Mouse (Mus musculus): ENCODE data around the gene Myocos.

Myocos gene

DNA sequence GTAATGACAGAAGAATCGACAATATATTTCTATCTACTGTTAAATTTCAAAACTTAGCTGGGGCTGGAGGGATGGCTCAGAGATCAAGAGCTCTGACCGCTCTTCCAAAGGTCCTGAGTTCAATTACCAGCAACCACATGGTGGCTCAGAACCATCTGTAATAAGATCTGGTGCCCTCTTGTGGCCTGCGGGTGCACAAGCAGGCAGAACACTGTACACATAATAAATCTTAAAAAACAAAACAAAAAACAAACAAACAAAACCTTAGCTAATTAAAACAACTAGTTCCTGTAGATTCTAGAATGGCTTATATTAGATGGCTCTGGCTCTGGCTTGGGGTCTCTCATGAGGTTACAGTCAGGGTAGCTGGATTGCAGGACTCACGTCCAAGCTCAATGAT, 37.5 kb downstream of the Myocos start:
- DNase-seq (ENCODE audit: extremely low spot score, low read depth, low spot score) = no peak

DNA sequence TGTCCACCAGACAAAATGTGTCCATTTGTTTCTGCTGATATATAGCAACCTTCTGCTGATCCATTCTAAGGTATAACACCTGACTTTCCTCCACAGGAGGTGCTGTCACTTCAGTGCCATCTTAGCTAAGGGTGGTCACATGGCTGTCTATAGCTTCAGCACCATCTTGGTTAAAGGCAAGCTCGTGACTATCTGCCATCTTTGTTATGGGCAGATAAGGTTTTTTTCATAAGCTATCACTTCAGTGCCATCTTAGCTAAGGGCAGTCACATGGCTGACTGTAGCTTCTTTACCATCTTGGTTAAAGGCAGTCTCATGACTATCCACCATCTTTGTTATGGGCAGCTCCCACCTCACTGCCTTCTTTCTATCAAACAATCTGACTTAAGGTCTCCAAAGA, 42.5 kb downstream of the Myocos start:
- DNase-seq (ENCODE audit: extremely low spot score, low read depth, low spot score) = no peak

GRCm38 (mm10) chr1:162611191-162611590, 46.8 kb downstream of the Myocos start:
- no peak for DNase-seq (ENCODE audit: extremely low spot score, low read depth, low spot score)

GRCm38 (mm10) chr1:162609633-162610250, 48.3 kb downstream of the Myocos start:
- no peak for DNase-seq (ENCODE audit: extremely low spot score, low read depth, low spot score)

DNA sequence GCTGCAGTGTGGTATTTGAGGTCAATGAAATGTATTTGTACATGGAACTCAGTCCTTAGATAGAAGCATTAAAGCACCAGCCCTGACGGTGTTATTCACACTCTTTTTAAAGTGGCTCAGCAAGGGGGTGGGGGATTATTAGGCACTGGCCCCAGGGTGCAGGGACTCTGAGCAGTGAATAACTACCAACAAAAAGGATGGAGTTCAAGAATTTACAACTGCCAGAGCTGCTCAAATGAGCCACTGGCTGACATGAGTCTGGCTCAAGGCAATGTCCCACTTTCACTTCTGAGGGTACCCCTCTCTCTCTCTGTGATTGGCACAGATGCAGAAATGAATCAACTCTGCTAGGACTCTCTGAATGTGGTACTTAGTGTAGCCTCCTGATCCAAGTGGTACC, 49.9 kb downstream of the Myocos start:
- no peak for DNase-seq (ENCODE audit: extremely low spot score, low read depth, low spot score)

- DNase-seq (ENCODE audit: extremely low spot score, low read depth, low spot score) = no peak
Measured at GRCm38 (mm10) chr1:162601288-162601687, 56.7 kb downstream of the Myocos start.

DNA sequence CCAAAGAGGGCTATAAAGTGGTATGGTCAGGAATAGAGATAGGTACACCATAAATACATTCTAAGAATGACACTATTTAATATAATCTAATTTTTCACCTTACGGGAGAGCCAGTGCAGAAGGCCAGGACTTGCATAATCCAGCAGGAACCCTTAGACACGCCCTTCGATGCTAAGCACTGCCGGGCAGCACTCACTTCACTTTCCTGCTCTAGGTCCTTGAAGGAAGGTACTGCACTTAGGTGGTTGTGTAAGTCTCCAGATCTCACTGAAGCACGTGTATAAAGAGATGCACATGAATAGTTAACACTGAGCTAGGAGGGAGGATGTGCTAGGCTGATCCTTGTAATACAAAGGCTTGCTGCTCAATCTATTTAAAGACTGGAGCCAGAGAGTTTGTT, 58.4 kb downstream of the Myocos start:
- DNase-seq (ENCODE audit: extremely low spot score, low read depth, low spot score) = no peak

- no peak for DNase-seq (ENCODE audit: extremely low spot score, low read depth, low spot score)
Measured at GRCm38 (mm10) chr1:162597379-162598102, 60.5 kb downstream of the Myocos start.
